Mouse (Mus musculus) kidney, postnatal 0 days (tissue): ENCODE data around the gene Spcs1. TPM values are rescaled to one million over a fixed set of nuclear protein-coding genes. Genes with fewer than 3 reads are reported as not detected.

Experiments
- ATAC-seq: fragments of 200-750 bp; cut with Nextera tagmentation; replicated peaks from 2 replicates; pipeline ENCODE4 v1.8.0; 2017; ENCODE audit warnings: low read depth, moderate number of reproducible peaks, moderate TSS enrichment, moderate library complexity; ENCODE audit not compliant: low FRiP score
- DNase-seq: peaks from one replicate; pipeline ENCODE4 v3.0.0-alpha.2; 2016; ENCODE audit warnings: low spot score
- H3K27ac ChIP-seq: fragments of 300-500 bp; sonication (generic); 2 replicates; pipeline ENCODE4 v1.5.1; 2014; ENCODE audit warnings: mild to moderate bottlenecking
- H3K27me3 ChIP-seq: fragments of 300-500 bp; sonication (generic); 2 replicates; pipeline ENCODE4 v1.6.1; 2014; ENCODE audit warnings: low read length, mixed read lengths; ENCODE audit not compliant: insufficient read depth
- H3K36me3 ChIP-seq: fragments of 300-500 bp; sonication (generic); 2 replicates; pipeline ENCODE4 v1.6.1; 2014; ENCODE audit warnings: low read length, mixed read lengths; ENCODE audit not compliant: insufficient read depth
- H3K4me1 ChIP-seq: fragments of 300-500 bp; sonication (generic); replicated peaks from 2 replicates; pipeline ENCODE4 v1.6.1; 2014; ENCODE audit warnings: antibody characterized with exemption, low read length, mixed read lengths; ENCODE audit not compliant: insufficient read depth
- H3K4me2 ChIP-seq: fragments of 300-500 bp; sonication (generic); 2 replicates; pipeline ENCODE4 v1.6.1; 2014; ENCODE audit warnings: mild to moderate bottlenecking, low read length, moderate library complexity, mixed read lengths
- H3K4me3 ChIP-seq: fragments of 300-500 bp; sonication (generic); replicated peaks from 2 replicates; pipeline ENCODE4 v1.5.1; 2014; ENCODE audit warnings: low read depth, low read length
- H3K9ac ChIP-seq: fragments of 300-500 bp; sonication (generic); 2 replicates; pipeline ENCODE4 v1.6.1; 2014; ENCODE audit warnings: low read depth, low read length
- H3K9me3 ChIP-seq: fragments of 300-500 bp; sonication (generic); replicated peaks from 2 replicates; pipeline ENCODE4 v1.6.1; 2016; ENCODE audit warnings: low read length, inconsistent platforms, mixed read lengths
- CTCF ChIP-seq: IDR thresholded peaks from 2 replicates; pipeline ENCODE4 v1.5.1; 2016; ENCODE audit warnings: antibody characterized with exemption, low read depth, mild to moderate bottlenecking, moderate library complexity
- whole genome bisulfite sequencing: fragments of 180-500 bp; shearing (Covaris S2); extraction: QIAGEN DNeasy Blood & Tissue Kit; methylation state at CpG from one replicate; pipeline ENCODE4 v1.1.7; 2014; 5-methylcytosine and 5-hydroxymethylcytosine counted together
- polyA plus RNA-seq: library from polyadenylated mRNA; unstranded; fragments of >200 nt; fragmentation: Nextera tagmentation; extraction: Ambion mirVana; gene quantifications from 2 replicates; pipeline ENCODE4 v1.2.1, GENCODE M21; 2015

Spcs1 gene
- polyA plus RNA-seq, result 541 and 596 TPM in 2 replicates

- Histone ChIP-seq H3K9ac (peak within 1 kb of the TSS; percentile 86), H3K4me1 (0 out of 2 replicates have a peak, but pooled peaks cover 6% of the 10 kb centered on the region), H3K27ac (peak within 1 kb of the TSS; percentile 96), H3K4me2 (peak within 1 kb of the TSS; percentile 78), H3K36me3 (peaks cover 5% of the 10 kb centered on the region; the same call in 1 of the 2 replicates), H3K4me3 (peak within 1 kb of the TSS; percentile 93), H3K9me3 (no peaks in the 10 kb centered on the region), H3K27me3 (no peaks in the 10 kb centered on the region)
- no peak for TF ChIP-seq CTCF
- peak; percentile 93 for ATAC-seq
- peak; percentile 89 for DNase-seq
- WGBS, result under 1% methylated on average over 83 of the region's 84 CpGs
Observed at GRCm38 (mm10) chr14:31001307-31002205, at the start of gene Spcs1, which contains the start of gene Glt8d1. TSS of gene Spcs1 (minus strand) at chr14:31001672. TSS of gene Glt8d1 (plus strand) at chr14:31001400.

GRCm38 (mm10) chr14:31045817-31046216 lies 44.3 kb upstream of the Spcs1 start:
- Histone ChIP-seq H3K27me3 (no peaks in the 10 kb centered on the region), H3K36me3 (peaks cover 50% of the 10 kb centered on the region), H3K4me3 (no peak overlapping the region), H3K9ac (no peak overlapping the region), H3K9me3 (no peaks in the 10 kb centered on the region), H3K27ac (no peak overlapping the region), H3K4me2 (no peak overlapping the region), H3K4me1 (no peaks in the 10 kb centered on the region)
- DNase-seq (no peak), ATAC-seq (no peak)
- no peak for TF ChIP-seq CTCF
- 100% methylated on average over 1 of the region's 1 CpGs for WGBS

GRCm38 (mm10) chr14:31045296-31045695 lies 43.8 kb upstream of the Spcs1 start:
- Histone ChIP-seq H3K36me3 (peaks cover 47% of the 10 kb centered on the region), H3K27me3 (no peaks in the 10 kb centered on the region), H3K9me3 (no peaks in the 10 kb centered on the region), H3K9ac (no peak overlapping the region), H3K27ac (no peak overlapping the region), H3K4me3 (no peak overlapping the region), H3K4me1 (no peaks in the 10 kb centered on the region), H3K4me2 (no peak overlapping the region)
- no peak for TF ChIP-seq CTCF
- ATAC-seq, result no peak
- DNase-seq, result no peak
- WGBS, result 97% methylated on average over 5 of the region's 5 CpGs

GRCm38 (mm10) chr14:31025785-31026184 lies 24.3 kb upstream of the Spcs1 start:
- peak; percentile 56 for TF ChIP-seq CTCF
- Histone ChIP-seq H3K9ac (no peak overlapping the region), H3K4me1 (no peaks in the 10 kb centered on the region), H3K4me3 (no peak overlapping the region), H3K36me3 (peaks cover 36% of the 10 kb centered on the region), H3K9me3 (no peaks in the 10 kb centered on the region), H3K27ac (no peak overlapping the region), H3K4me2 (no peak overlapping the region), H3K27me3 (no peaks in the 10 kb centered on the region)
- ATAC-seq, result no peak
- no peak for DNase-seq
- 77% methylated on average over 3 of the region's 3 CpGs for WGBS

GRCm38 (mm10) chr14:31022579-31022978 lies 21.1 kb upstream of the Spcs1 start:
- no peak overlapping the region for H3K9ac ChIP-seq
- DNase-seq (peak; percentile 9), ATAC-seq (no peak)
- no peaks in the 10 kb centered on the region for H3K9me3 ChIP-seq
- H3K27me3 ChIP-seq, result no peaks in the 10 kb centered on the region
- peaks cover 24% of the 10 kb centered on the region for H3K36me3 ChIP-seq
- no peak overlapping the region for H3K4me3 ChIP-seq
- WGBS, result 15% methylated on average over 1 of the region's 1 CpGs
- TF ChIP-seq CTCF, result no peak
- H3K4me2 ChIP-seq, result no peak overlapping the region
- H3K27ac ChIP-seq, result no peak overlapping the region
- 0 out of 2 replicates have a peak, but pooled peaks cover under 1% of the 10 kb centered on the region for H3K4me1 ChIP-seq

- H3K27ac ChIP-seq, result peak overlapping the region; percentile 99
- H3K9ac ChIP-seq, result peak overlapping the region; percentile 89
- H3K4me2 ChIP-seq, result peak overlapping the region; percentile 52
- no peaks in the 10 kb centered on the region for H3K9me3 ChIP-seq
- peak overlapping the region; percentile 64 for H3K4me3 ChIP-seq
- 0 out of 2 replicates have a peak, but pooled peaks cover 7% of the 10 kb centered on the region for H3K4me1 ChIP-seq
- no peak for TF ChIP-seq CTCF
- H3K36me3 ChIP-seq, result peaks cover 23% of the 10 kb centered on the region
- DNase-seq, result peak; percentile 86
- peak; percentile 94 for ATAC-seq
- 2% methylated on average over 49 of the region's 56 CpGs for WGBS
- no peaks in the 10 kb centered on the region for H3K27me3 ChIP-seq
Observed at GRCm38 (mm10) chr14:31019331-31020205, 18.1 kb upstream of the Spcs1 start.
